8 mouse cellular contexts compared by ENCODE assay signal in the genomic region with DNA sequence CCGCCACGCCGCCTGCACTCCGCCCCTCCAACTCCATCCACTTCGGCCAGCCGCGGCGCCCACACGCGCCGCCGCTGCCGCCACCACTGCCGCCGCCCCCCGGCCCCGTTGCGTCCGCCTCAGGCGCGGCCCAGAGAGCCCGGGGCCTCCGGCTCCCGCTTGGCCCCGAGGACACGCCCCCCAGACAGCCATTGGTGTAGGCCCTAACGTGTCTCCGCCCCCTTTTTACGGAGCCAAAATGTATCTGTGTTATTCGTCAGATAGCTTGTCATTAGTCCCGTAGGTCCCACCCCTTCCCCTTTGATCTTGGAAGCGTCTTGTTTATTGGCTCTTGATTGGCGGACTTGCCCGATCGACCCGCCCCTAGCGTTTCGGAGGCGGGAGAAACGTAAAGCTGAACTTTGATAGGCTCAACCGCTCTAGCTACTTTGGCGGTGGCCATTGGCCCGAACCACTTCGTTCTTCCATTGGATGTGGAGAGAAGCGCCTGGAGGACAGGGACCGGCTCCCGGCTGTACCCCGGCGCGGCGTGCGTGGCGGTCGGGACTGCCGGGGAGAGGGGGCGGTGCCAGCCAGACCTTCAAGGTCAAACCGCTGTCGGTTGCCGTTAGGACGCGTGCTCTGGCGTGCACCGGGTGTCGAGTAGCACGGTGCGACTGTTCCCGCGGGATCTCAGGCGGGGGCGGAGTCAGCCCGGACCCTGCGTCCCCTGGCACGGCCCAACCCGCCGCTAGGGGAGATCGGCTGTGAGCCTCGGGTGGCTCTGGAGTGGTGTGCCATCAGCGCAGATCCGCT. TPM values are rescaled to one million over a fixed set of nuclear protein-coding genes. Genes with fewer than 3 reads are reported as not detected.
DNase-seq lines count a peak whose midpoint lies in the region; ATAC-seq and TF ChIP-seq lines count a peak whose summit lies in the region.

A gene (minus strand): TSS at position 152 of the 795 bp plus-strand sequence.

- peak; percentile 98 for TF ChIP-seq POLR2A in bone marrow, adult 2 months (IDR thresholded peaks at IDR 0.05; ENCODE audit: borderline replicate concordance, control insufficient read depth, low read depth, low read length)
- peak; percentile 88; the same call in 1 of the 2 replicates for TF ChIP-seq POLR2A in limb, embryonic 14.5 days (IDR thresholded peaks at IDR 0.05; ENCODE audit: borderline replicate concordance, extremely low read depth, insufficient read depth, insufficient read length)

- peak; percentile 66; the same call in 1 of the 2 replicates for TF ChIP-seq CTCF in bone marrow, adult 2 months (IDR thresholded peaks at IDR 0.05; ENCODE audit: control insufficient read depth, insufficient read depth, low read length)
- TF ChIP-seq CTCF in midbrain, postnatal 0 days (IDR thresholded peaks at IDR 0.05) = peak; percentile 82

- peak within 1 kb of the TSS; percentile 85 for H3K9ac ChIP-seq in embryonic facial prominence, embryonic 15.5 days
- peak within 1 kb of the TSS; percentile 85 for H3K9ac ChIP-seq in limb, embryonic 14.5 days (ENCODE audit: low read depth, low read length, severe bottlenecking)
- peak within 1 kb of the TSS; percentile 85 for H3K9ac ChIP-seq in midbrain, postnatal 0 days (replicated peaks; ENCODE audit: low read length, poor library complexity, severe bottlenecking)

- H3K4me2 ChIP-seq in embryonic facial prominence, embryonic 15.5 days (replicated peaks) = peak within 1 kb of the TSS; percentile 93
- peak within 1 kb of the TSS; percentile 86 for H3K4me2 ChIP-seq in limb, embryonic 14.5 days (replicated peaks; ENCODE audit: low read depth, low read length, severe bottlenecking)
- peak within 1 kb of the TSS; percentile 89 for H3K4me2 ChIP-seq in midbrain, postnatal 0 days (ENCODE audit: low read depth, low read length, poor library complexity, severe bottlenecking)

- H3K9me3 ChIP-seq in embryonic facial prominence, embryonic 15.5 days (replicated peaks) = no peaks in the 10 kb centered on the region
- no peaks in the 10 kb centered on the region for H3K9me3 ChIP-seq in limb, embryonic 14.5 days (ENCODE audit: control insufficient read depth, low read length)
- no peaks in the 10 kb centered on the region for H3K9me3 ChIP-seq in midbrain, postnatal 0 days (ENCODE audit: low read length)

- H3K4me3 ChIP-seq in bone marrow, adult 2 months (replicated peaks; ENCODE audit: control insufficient read depth, low read depth, low read length) = peak within 1 kb of the TSS; percentile 84
- peak within 1 kb of the TSS; percentile 93 for H3K4me3 ChIP-seq in embryonic facial prominence, embryonic 15.5 days (replicated peaks)
- peak within 1 kb of the TSS; percentile 90 for H3K4me3 ChIP-seq in limb, embryonic 14.5 days (replicated peaks; ENCODE audit: low read length)
- H3K4me3 ChIP-seq in midbrain, postnatal 0 days (ENCODE audit: low read depth, low read length) = peak within 1 kb of the TSS; percentile 87

- peaks cover 4% of the 10 kb centered on the region; the same call in 1 of the 2 replicates for H3K4me1 ChIP-seq in bone marrow, adult 2 months (ENCODE audit: control insufficient read depth, insufficient read depth, low read length)
- H3K4me1 ChIP-seq in embryonic facial prominence, embryonic 15.5 days = peaks cover 28% of the 10 kb centered on the region
- peaks cover 19% of the 10 kb centered on the region for H3K4me1 ChIP-seq in limb, embryonic 14.5 days (ENCODE audit: control insufficient read depth, insufficient read depth, low read length)
- H3K4me1 ChIP-seq in midbrain, postnatal 0 days (ENCODE audit: insufficient read depth, low read length) = peaks cover 7% of the 10 kb centered on the region; the same call in 1 of the 2 replicates

- peak; percentile 100 for DNase-seq in 416B (ENCODE audit: low read depth)
- DNase-seq in heart, adult 8-10 months (ENCODE audit: low spot score) = peak; percentile 100
- peak; percentile 100 for DNase-seq in kidney, adult 9 months
- DNase-seq in limb, embryonic 14.5 days (ENCODE audit: low spot score) = peak; percentile 100
- peak; percentile 100 for DNase-seq in midbrain, postnatal 0 days (ENCODE audit: low spot score)
- peak; percentile 90 to 95 for DNase-seq in spleen, postnatal 14 days (ENCODE audit: low spot score in 2 of 2)

- under 1% methylated on average over 79 of the region's 79 CpGs for WGBS in bone marrow, adult 2 months
- under 1% methylated on average over 79 of the region's 79 CpGs for WGBS in embryonic facial prominence, embryonic 15.5 days
- under 1% methylated on average over 62 of the region's 79 CpGs for WGBS in limb, embryonic 14.5 days
- under 1% methylated on average over 77 of the region's 79 CpGs for WGBS in midbrain, postnatal 0 days

- peak; percentile 98 for ATAC-seq in embryonic facial prominence, embryonic 15.5 days (ENCODE audit: insufficient number of reproducible peaks, low FRiP score, low TSS enrichment, low read depth)
- ATAC-seq in limb, embryonic 14.5 days (ENCODE audit: low FRiP score, low read depth) = peak; percentile 97
- ATAC-seq in midbrain, postnatal 0 days (ENCODE audit: low FRiP score) = peak; percentile 97

- no peaks in the 10 kb centered on the region for H3K36me3 ChIP-seq in embryonic facial prominence, embryonic 15.5 days
- H3K36me3 ChIP-seq in limb, embryonic 14.5 days (ENCODE audit: control insufficient read depth, insufficient read depth, low read length) = no peaks in the 10 kb centered on the region
- no peaks in the 10 kb centered on the region for H3K36me3 ChIP-seq in midbrain, postnatal 0 days (ENCODE audit: insufficient read depth, low read length)

- H3K27me3 ChIP-seq in embryonic facial prominence, embryonic 15.5 days = no peaks in the 10 kb centered on the region
- H3K27me3 ChIP-seq in limb, embryonic 14.5 days (ENCODE audit: control insufficient read depth, insufficient read depth, low read length) = no peaks in the 10 kb centered on the region
- H3K27me3 ChIP-seq in midbrain, postnatal 0 days (ENCODE audit: insufficient read depth, low read length) = no peaks in the 10 kb centered on the region

- peak within 1 kb of the TSS; percentile 96 for H3K27ac ChIP-seq in bone marrow, adult 2 months (ENCODE audit: control insufficient read depth, insufficient read depth, low read depth, low read length, poor library complexity)
- peak within 1 kb of the TSS; percentile 98 for H3K27ac ChIP-seq in embryonic facial prominence, embryonic 15.5 days (replicated peaks)
- H3K27ac ChIP-seq in limb, embryonic 14.5 days (replicated peaks; ENCODE audit: low read depth, low read length) = peak within 1 kb of the TSS; percentile 86
- peak within 1 kb of the TSS; percentile 97 for H3K27ac ChIP-seq in midbrain, postnatal 0 days (ENCODE audit: low read depth, low read length)

RNA-seq across cellular contexts. Expression of the gene that starts here (rescaled TPM):
- 55.6 and 92.8 TPM in 2 replicates for polyA plus RNA-seq in bone marrow, adult 2 months (2011; ENCODE audit: insufficient read depth, insufficient read length, low replicate concordance, missing spikeins)
- polyA plus RNA-seq in embryonic facial prominence, embryonic 15.5 days (2015; fragmentation: Nextera tagmentation; extraction: Ambion mirVana) = 17.3 and 19.5 TPM in 2 replicates
- 10 to 100 TPM; 24.8 to 29.5 (median 27.4) TPM for total RNA-seq in heart, adult 8-10 months (2022)
- 70.0 and 77.8 TPM in 2 replicates for polyA plus RNA-seq in limb, embryonic 14.5 days (2012; rRNA removed)
- 14.2 and 18.0 TPM in 2 replicates for polyA plus RNA-seq in limb, embryonic 14.5 days (2014; fragmentation: Nextera tagmentation; extraction: Ambion mirVana)
- total RNA-seq in midbrain, postnatal 0 days (2014; rRNA removed) = 43.8 and 48.3 TPM in 2 replicates
- 15.2 and 15.5 TPM in 2 replicates for polyA plus RNA-seq in midbrain, postnatal 0 days (2015; fragmentation: Nextera tagmentation; extraction: Ambion mirVana)

Comparison
In these comparisons a context has a peak if more than half of its experiments do, and no peak if none do; other contexts are left out.
1. Peak in every context shown above with its lines: DNase-seq, ATAC-seq, H3K4me3 ChIP-seq and H3K27ac ChIP-seq.